Mouse (Mus musculus) spleen, adult 2 months (tissue): Measurements from ENCODE around the gene Cnot11.

Experiments used
- CTCF ChIP-seq: fragments of 200-500 bp; IDR thresholded peaks from 2 replicates; pipeline ENCODE4 v1.5.1; 2011; ENCODE audit warnings: mild to moderate bottlenecking, inconsistent platforms; ENCODE audit not compliant: insufficient read depth, insufficient read length, insufficient replicate concordance; ENCODE audit errors: extremely low read depth
- POLR2A ChIP-seq: fragments of 200-500 bp; IDR thresholded peaks from 2 replicates; pipeline ENCODE4 v1.6.1; 2011; ENCODE audit warnings: low read depth, low read length, inconsistent platforms

DNA sequence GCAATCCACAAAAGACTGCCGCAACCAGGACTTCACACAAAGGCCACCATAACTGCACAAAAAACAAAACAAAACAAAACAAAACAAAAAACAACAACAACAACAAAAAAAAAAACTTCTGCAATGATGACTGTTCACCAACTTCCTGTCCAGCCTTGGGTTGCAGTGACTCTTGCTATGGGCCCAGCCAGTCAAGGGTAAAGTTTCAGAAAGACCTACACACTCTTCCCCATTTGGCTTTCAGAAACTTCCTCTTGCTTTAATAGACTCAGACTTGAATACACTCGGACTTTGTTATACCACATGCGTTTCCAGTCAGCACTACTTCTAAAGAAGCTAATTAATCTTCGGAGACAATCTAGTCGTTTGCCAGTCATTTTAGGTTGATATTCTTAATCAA is 55.4 kb downstream of the Cnot11 start:
- no peak for TF ChIP-seq POLR2A
- no peak for TF ChIP-seq CTCF
